Mouse (Mus musculus) cortical plate, adult 2 months (tissue): ENCODE results near the gene Tubd1.

Source experiments
- CTCF ChIP-seq: fragments of 200-500 bp; IDR thresholded peaks from 2 replicates; pipeline ENCODE4 v1.5.1; 2011; ENCODE audit warnings: mild to moderate bottlenecking, control low read depth, low read length; ENCODE audit not compliant: insufficient read depth; ENCODE audit errors: extremely low read depth
- POLR2A ChIP-seq: fragments of 200-500 bp; IDR thresholded peaks from 2 replicates; pipeline ENCODE4 v1.6.1; 2011; ENCODE audit warnings: mild to moderate bottlenecking, low read length, control low read depth; ENCODE audit not compliant: insufficient read depth; ENCODE audit errors: extremely low read depth

DNA sequence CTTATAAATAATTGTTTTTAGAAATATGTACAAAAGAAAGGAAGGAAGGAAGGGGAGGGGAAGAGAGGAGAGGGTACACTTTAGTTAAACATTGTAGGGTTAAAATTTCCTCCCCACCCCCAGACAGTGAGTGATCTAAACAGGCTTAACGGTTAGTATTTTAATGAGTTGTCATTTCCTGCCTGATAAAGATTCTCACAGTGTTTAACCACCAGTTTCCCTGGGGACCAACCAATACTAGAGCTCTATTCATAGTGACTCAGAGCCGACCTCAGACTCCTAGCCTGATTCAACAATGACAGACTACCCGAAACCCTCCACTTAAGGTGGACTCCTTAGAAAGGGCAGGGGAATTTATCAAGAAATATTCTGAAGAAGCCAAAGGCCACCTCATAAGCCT is 48.2 kb downstream of the Tubd1 start:
- no peak for TF ChIP-seq POLR2A
- no peak for TF ChIP-seq CTCF
